Mouse (Mus musculus) thymus, adult 2 months (tissue): ENCODE data around the gene Etv6. TPM values are rescaled to one million over a fixed set of nuclear protein-coding genes. Genes with fewer than 3 reads are reported as not detected.

Experiments used
- DNase-seq: peaks from one replicate; pipeline ENCODE4 v3.0.0; 2021
- H3K27ac ChIP-seq: fragments of 200-500 bp; 2 replicates; pipeline ENCODE4 v1.5.1; 2012; ENCODE audit warnings: low read length, control low read depth; ENCODE audit not compliant: control insufficient read depth, insufficient read depth
- H3K27me3 ChIP-seq: fragments of 200-500 bp; 2 replicates; pipeline ENCODE4 v1.6.1; 2012; ENCODE audit warnings: mild to moderate bottlenecking, low read length, moderate library complexity, mixed read lengths; ENCODE audit not compliant: control insufficient read depth, insufficient read depth
- H3K36me3 ChIP-seq: fragments of 200-500 bp; 2 replicates; pipeline ENCODE4 v1.6.1; 2012; ENCODE audit warnings: mild to moderate bottlenecking, low read length, moderate library complexity; ENCODE audit not compliant: control insufficient read depth, insufficient read depth
- H3K4me1 ChIP-seq: fragments of 200-500 bp; replicated peaks from 2 replicates; pipeline ENCODE4 v1.6.1; 2012; ENCODE audit warnings: low read length; ENCODE audit not compliant: control insufficient read depth, insufficient read depth
- H3K4me3 ChIP-seq: fragments of 200-500 bp; 2 replicates; pipeline ENCODE4 v1.5.1; 2012; ENCODE audit warnings: mild to moderate bottlenecking, low read length, control low read depth, moderate library complexity; ENCODE audit not compliant: control insufficient read depth, insufficient read depth
- CTCF ChIP-seq: fragments of 200-500 bp; IDR thresholded peaks from 2 replicates; pipeline ENCODE4 v1.5.1; 2012; ENCODE audit warnings: mild to moderate bottlenecking, control low read depth, low read length, moderate library complexity, borderline replicate concordance; ENCODE audit not compliant: control insufficient read depth, poor library complexity, insufficient read depth; ENCODE audit errors: extremely low read depth
- POLR2A ChIP-seq: fragments of 200-500 bp; IDR thresholded peaks from 2 replicates; pipeline ENCODE4 v1.6.1; 2012; ENCODE audit warnings: mild to moderate bottlenecking, low read length, control low read depth, moderate library complexity; ENCODE audit not compliant: control insufficient read depth, poor library complexity, insufficient read depth; ENCODE audit errors: extremely low read depth
- WGBS: fragments of 180-500 bp; shearing (Covaris S2); methylation state at CpG from one replicate; pipeline ENCODE4 v1.1.7; 2018; 5-methylcytosine and 5-hydroxymethylcytosine counted together
- polyA plus RNA-seq: library from polyadenylated mRNA; depleted of rRNA; stranded (reverse); fragments of >200 nt; gene quantifications from 2 replicates; pipeline ENCODE4 v1.2.3, GENCODE M21; 2012

Gene Etv6
- polyA plus RNA-seq, 1 experiment, result 43.8 TPM

DNA sequence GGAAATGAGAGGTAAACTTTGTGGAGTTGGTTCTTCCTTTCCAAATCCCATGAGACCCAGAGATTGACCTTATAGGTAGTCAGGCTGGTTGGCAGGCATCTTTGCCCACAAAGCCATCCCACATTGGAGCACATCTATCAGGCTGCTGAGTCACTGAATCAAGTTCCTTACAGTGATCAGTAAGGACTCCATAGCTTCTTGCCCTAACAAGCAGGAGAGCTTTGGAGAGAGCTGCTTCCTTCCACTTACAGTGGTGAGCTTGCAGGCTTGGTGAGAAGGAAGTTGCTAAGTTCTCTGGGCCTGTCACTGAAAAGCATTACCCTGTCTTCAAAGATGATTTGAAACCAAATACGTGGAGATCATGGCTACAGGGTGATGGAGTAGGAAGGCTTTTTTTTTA, 66.9 kb downstream of the Etv6 start:
- Histone ChIP-seq H3K4me1 (peaks cover 5% of the 10 kb centered on the region; the same call in 1 of the 2 replicates), H3K36me3 (no peaks in the 10 kb centered on the region), H3K27ac (no peak overlapping the region), H3K27me3 (no peaks in the 10 kb centered on the region), H3K4me3 (no peak overlapping the region)
- DNase-seq, result no peak
- TF ChIP-seq CTCF, result no peak
- no peak for TF ChIP-seq POLR2A
- WGBS, result 29% methylated on average over 1 of the region's 1 CpGs

DNA sequence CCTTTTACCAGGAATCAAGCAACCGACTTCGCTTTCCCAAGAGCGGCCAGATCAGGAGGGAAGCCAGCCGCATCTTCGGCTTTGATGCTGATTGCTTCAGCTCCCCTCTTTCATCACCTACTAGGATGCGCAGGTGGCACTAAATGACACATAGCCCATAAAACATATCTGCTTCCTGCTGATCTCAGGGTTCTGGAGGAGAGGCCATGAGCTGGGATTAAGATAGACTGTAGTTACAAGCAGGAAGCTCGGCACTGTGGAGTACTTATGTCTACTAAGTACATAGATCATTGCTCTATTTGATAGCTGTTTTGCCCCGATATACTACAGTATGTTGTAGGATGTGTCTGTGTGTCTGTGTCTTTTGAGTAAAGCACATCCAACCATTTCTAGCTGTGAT, 68.0 kb downstream of the Etv6 start:
- TF ChIP-seq CTCF (no peak), POLR2A (no peak)
- 96% methylated on average over 8 of the region's 8 CpGs for WGBS
- peaks cover 5% of the 10 kb centered on the region; the same call in 1 of the 2 replicates for H3K4me1 ChIP-seq

DNA sequence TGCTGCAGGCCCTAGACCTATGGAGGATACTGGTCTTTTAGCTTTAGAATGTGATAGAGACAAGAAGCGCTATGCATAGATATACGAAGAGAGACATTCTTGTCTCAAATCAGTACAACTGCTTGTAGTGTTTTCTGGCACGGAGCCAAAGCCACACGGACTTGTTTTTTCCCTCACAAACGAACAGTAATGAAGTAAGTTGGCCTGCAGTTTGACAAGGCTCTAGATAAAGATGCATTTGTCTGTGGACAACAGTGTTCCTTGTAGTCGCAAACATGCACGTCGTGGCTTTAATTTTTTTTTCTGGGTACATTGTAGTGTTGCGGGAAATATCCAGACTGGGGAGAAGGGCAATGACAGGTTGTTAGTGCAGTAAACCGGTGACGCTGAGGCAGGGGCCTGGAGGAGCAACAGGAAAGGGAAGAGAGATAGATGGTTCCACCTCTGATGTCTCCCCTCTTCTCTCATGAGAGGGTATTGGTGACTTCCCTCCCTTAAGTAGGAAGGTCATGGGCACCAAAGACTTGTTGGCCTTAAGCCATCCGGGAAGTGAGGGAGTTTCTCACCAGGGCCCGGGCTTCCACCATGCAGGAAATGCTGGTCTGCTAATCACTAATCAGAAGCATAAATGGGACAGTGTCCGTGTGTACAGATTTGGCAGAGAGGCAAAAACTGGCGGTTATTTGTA, 70.2 kb downstream of the Etv6 start:
- H3K27ac ChIP-seq, result no peak overlapping the region
- TF ChIP-seq CTCF (no peak), POLR2A (no peak)
- WGBS, result 48% methylated on average over 15 of the region's 15 CpGs
- H3K36me3 ChIP-seq, result no peaks in the 10 kb centered on the region
- H3K27me3 ChIP-seq, result no peaks in the 10 kb centered on the region
- no peak for DNase-seq
- H3K4me3 ChIP-seq, result no peak overlapping the region
- H3K4me1 ChIP-seq, result peaks cover 5% of the 10 kb centered on the region; the same call in 1 of the 2 replicates

More for the DNA sequence above, 68.0 kb downstream of the Etv6 start:
- Histone ChIP-seq H3K4me3 (no peak overlapping the region), H3K27me3 (no peaks in the 10 kb centered on the region), H3K36me3 (no peaks in the 10 kb centered on the region), H3K27ac (no peak overlapping the region)
- DNase-seq, result no peak

DNA sequence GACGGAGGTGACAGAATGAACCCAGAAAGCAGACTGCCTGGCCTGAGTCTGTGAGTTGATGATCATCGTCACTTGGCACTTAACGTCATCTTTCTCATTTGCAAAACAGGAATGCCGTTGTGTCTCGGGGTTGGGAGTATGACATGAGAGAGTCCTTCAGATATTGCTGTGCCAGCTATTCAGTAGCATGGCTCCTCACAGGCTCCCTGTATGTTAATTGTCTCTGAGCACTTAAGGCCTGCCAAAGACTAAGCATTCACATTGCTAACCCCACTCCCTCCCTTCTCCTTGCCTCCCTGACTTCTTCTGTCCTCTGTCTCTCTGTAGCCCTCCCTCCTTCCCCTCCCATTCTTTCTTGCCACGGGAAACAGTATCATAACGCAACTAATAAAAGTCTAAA, 72.2 kb downstream of the Etv6 start:
- no peak for DNase-seq
- H3K27ac ChIP-seq, result no peak overlapping the region
- H3K4me3 ChIP-seq, result no peak overlapping the region
- no peaks in the 10 kb centered on the region for H3K36me3 ChIP-seq
- H3K4me1 ChIP-seq, result peaks cover 5% of the 10 kb centered on the region; the same call in 1 of the 2 replicates
- 96% methylated on average over 7 of the region's 7 CpGs for WGBS
- H3K27me3 ChIP-seq, result no peaks in the 10 kb centered on the region
- TF ChIP-seq POLR2A, result no peak
- TF ChIP-seq CTCF, result no peak

DNA sequence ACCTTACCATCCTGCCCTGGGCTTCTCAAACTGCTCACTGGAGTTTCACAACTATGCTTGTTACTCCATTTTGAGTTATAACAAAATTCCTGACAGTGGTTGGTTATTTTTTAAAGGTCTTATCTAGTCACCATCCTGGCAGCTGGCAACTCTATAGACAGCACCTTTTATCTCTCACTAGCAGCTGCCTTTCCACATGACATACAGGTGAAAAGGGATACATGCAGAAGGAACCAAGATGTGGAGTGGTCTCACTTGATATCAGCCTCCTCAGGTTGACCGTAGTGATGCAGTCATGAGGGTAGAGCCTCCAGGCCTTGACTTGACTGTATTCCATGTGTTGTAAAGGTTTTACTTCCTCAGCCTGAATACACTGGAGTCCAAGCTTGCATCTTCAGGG, 74.2 kb downstream of the Etv6 start:
- no peak overlapping the region for H3K27ac ChIP-seq
- TF ChIP-seq POLR2A (no peak), CTCF (no peak)
- peaks cover 5% of the 10 kb centered on the region; the same call in 1 of the 2 replicates for H3K4me1 ChIP-seq

DNA sequence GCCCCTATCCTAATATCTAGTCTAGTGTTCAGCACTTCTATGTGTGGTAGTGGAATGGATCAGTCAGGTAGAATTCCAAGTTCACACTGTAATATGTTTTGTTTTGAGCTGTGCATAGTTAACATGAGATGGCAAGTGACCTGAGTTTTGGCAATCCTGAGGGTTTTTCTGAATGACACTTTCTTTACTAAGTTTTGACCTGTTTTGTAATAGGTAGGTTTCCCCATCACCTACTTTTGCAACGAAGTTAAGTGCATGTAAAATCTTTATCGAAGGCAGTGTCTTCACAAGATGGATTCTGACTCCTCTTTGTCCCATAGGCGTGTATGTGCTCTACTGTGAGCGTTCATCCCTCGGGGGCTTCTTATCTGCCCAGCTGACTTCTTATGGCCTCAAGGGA, 74.7 kb downstream of the Etv6 start:
- H3K36me3 ChIP-seq, result no peaks in the 10 kb centered on the region
- H3K27ac ChIP-seq, result no peak overlapping the region
- no peak for TF ChIP-seq POLR2A
- TF ChIP-seq CTCF, result no peak
- DNase-seq, result no peak
- no peaks in the 10 kb centered on the region for H3K27me3 ChIP-seq
- WGBS, result 95% methylated on average over 5 of the region's 5 CpGs
- no peak overlapping the region for H3K4me3 ChIP-seq
- H3K4me1 ChIP-seq, result peaks cover 6% of the 10 kb centered on the region

More for the DNA sequence above, 74.2 kb downstream of the Etv6 start:
- Histone ChIP-seq H3K27me3 (no peaks in the 10 kb centered on the region), H3K4me3 (no peak overlapping the region), H3K36me3 (no peaks in the 10 kb centered on the region)
- no peak for DNase-seq
- 97% methylated on average over 1 of the region's 1 CpGs for WGBS
